Mouse (Mus musculus) embryonic facial prominence, embryonic 13.5 days (tissue): ENCODE data around the gene Il1rl2. TPM values are rescaled to one million over a fixed set of nuclear protein-coding genes. Genes with fewer than 3 reads are reported as not detected.

ENCODE experiments used
- ATAC-seq: fragments of 200-750 bp; cut with Nextera tagmentation; 2 replicates; pipeline ENCODE4 v1.8.0; 2017; ENCODE audit warnings: low read depth; ENCODE audit not compliant: insufficient number of reproducible peaks, insufficient read depth, low FRiP score, low TSS enrichment
- H3K27ac ChIP-seq: fragments of 300-500 bp; sonication (generic); 2 replicates; pipeline ENCODE4 v1.5.1; 2015; ENCODE audit warnings: moderate library complexity, mild to moderate bottlenecking, inconsistent platforms
- H3K27me3 ChIP-seq: fragments of 300-500 bp; sonication (generic); 2 replicates; pipeline ENCODE4 v1.6.1; 2015; ENCODE audit warnings: mild to moderate bottlenecking, inconsistent platforms
- H3K36me3 ChIP-seq: fragments of 300-500 bp; sonication (generic); 2 replicates; pipeline ENCODE4 v1.6.1; 2015; ENCODE audit warnings: mild to moderate bottlenecking, inconsistent platforms
- H3K4me1 ChIP-seq: fragments of 300-500 bp; sonication (generic); 2 replicates; pipeline ENCODE4 v1.6.1; 2015; ENCODE audit warnings: inconsistent platforms
- H3K4me2 ChIP-seq: fragments of 300-500 bp; sonication (generic); 2 replicates; pipeline ENCODE4 v1.6.1; 2015; ENCODE audit warnings: moderate library complexity, mild to moderate bottlenecking, inconsistent platforms
- H3K4me3 ChIP-seq: fragments of 300-500 bp; sonication (generic); 2 replicates; pipeline ENCODE4 v1.5.1; 2015; ENCODE audit warnings: mild to moderate bottlenecking, inconsistent platforms
- H3K9ac ChIP-seq: fragments of 300-500 bp; sonication (generic); 2 replicates; pipeline ENCODE4 v1.6.1; 2015; ENCODE audit warnings: mild to moderate bottlenecking, inconsistent platforms
- H3K9me3 ChIP-seq: fragments of 300-500 bp; sonication (generic); 2 replicates; pipeline ENCODE4 v1.6.1; 2016; ENCODE audit warnings: inconsistent platforms
- WGBS: fragments of 180-500 bp; shearing (Covaris S2); methylation state at CpG from one replicate; pipeline ENCODE4 v1.1.7; 2015; ENCODE audit warnings: mixed read lengths; 5-methylcytosine and 5-hydroxymethylcytosine counted together
- polyA plus RNA-seq: library from polyadenylated mRNA; unstranded; fragments of >200 nt; fragmentation: Nextera tagmentation; extraction: Ambion mirVana; gene quantifications from 2 replicates; pipeline ENCODE4 v1.2.1, GENCODE M21; 2015

Il1rl2 gene
- polyA plus RNA-seq, 1 experiment from 2014 or later: 11.4 TPM

GRCm38 (mm10) chr1:40382841-40383240 is 58.4 kb downstream of the Il1rl2 start:
- Histone ChIP-seq H3K4me3 (no peak overlapping the region), H3K36me3 (no peaks in the 10 kb centered on the region), H3K27me3 (no peaks in the 10 kb centered on the region), H3K4me2 (no peak overlapping the region), H3K4me1 (no peaks in the 10 kb centered on the region), H3K27ac (no peak overlapping the region), H3K9me3 (no peaks in the 10 kb centered on the region), H3K9ac (no peak overlapping the region)
- ATAC-seq: no peak
- WGBS: 81% methylated on average over 5 of the region's 5 CpGs

GRCm38 (mm10) chr1:40384931-40385545 is 60.6 kb downstream of the Il1rl2 start:
- H3K27me3 ChIP-seq: no peaks in the 10 kb centered on the region
- no peak overlapping the region for H3K4me2 ChIP-seq
- no peaks in the 10 kb centered on the region for H3K4me1 ChIP-seq
- no peaks in the 10 kb centered on the region for H3K36me3 ChIP-seq
- no peak overlapping the region for H3K9ac ChIP-seq
- no peaks in the 10 kb centered on the region for H3K9me3 ChIP-seq
- no peak overlapping the region for H3K27ac ChIP-seq
- 90% methylated on average over 8 of the region's 8 CpGs for WGBS
- H3K4me3 ChIP-seq: no peak overlapping the region
- ATAC-seq: no peak

DNA sequence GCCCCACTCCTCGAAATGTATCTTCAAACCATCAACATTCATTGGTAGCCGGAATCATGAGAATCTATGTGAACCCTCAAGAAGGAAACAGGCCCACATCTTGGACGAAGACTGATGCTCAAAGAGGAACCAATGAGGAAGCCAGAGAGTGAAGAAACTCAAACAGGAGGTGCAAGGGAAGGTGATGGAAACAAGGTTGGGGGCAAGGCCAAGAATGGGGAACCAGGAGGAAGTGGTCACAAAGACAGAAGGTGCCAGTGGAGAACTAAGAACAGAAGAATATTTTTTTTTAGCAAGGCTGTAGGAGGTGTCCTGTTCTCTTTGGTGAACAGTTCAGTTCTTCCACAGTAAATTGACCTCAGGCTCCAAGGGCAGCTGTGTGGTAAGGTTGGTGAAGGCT is 67.0 kb downstream of the Il1rl2 start:
- no peak for ATAC-seq
- Histone ChIP-seq H3K27ac (no peak overlapping the region), H3K36me3 (no peaks in the 10 kb centered on the region), H3K4me3 (no peak overlapping the region), H3K27me3 (no peaks in the 10 kb centered on the region), H3K9me3 (no peaks in the 10 kb centered on the region), H3K4me2 (no peak overlapping the region), H3K4me1 (no peaks in the 10 kb centered on the region), H3K9ac (no peak overlapping the region)
- WGBS: 91% methylated on average over 3 of the region's 3 CpGs

GRCm38 (mm10) chr1:40392535-40392934 is 68.1 kb downstream of the Il1rl2 start:
- no peaks in the 10 kb centered on the region for H3K27me3 ChIP-seq
- no peak overlapping the region for H3K4me2 ChIP-seq
- WGBS: 88% methylated on average over 6 of the region's 6 CpGs
- no peak overlapping the region for H3K9ac ChIP-seq
- H3K36me3 ChIP-seq: no peaks in the 10 kb centered on the region
- no peaks in the 10 kb centered on the region for H3K4me1 ChIP-seq
- H3K9me3 ChIP-seq: no peaks in the 10 kb centered on the region
- H3K4me3 ChIP-seq: no peak overlapping the region
- no peak overlapping the region for H3K27ac ChIP-seq
- ATAC-seq: no peak

GRCm38 (mm10) chr1:40393214-40393613 is 68.8 kb downstream of the Il1rl2 start:
- Histone ChIP-seq H3K9me3 (no peaks in the 10 kb centered on the region), H3K27ac (no peak overlapping the region), H3K9ac (no peak overlapping the region), H3K4me3 (no peak overlapping the region), H3K27me3 (no peaks in the 10 kb centered on the region), H3K4me1 (no peaks in the 10 kb centered on the region), H3K4me2 (no peak overlapping the region), H3K36me3 (no peaks in the 10 kb centered on the region)
- 80% methylated on average over 7 of the region's 7 CpGs for WGBS
- ATAC-seq: no peak

DNA sequence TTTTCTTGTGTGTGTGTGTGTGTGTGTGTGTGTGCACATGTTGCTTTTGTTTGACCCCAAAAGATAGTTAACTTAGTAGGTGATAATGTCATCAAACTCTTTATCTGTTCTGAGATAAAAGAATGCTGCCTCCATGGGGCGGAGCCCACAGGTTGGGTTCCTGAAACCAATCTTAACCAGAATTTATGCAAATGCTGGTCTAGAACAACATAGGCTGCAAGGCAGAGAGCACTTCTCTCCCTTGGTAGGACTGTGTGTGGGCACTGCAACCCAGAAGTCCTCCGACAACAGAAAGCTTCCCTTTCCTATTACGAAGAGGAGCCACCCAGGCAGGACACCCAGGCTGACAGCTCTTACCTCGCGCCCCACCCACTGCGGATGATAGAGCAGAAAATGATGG is 75.2 kb downstream of the Il1rl2 start:
- no peak overlapping the region for H3K4me3 ChIP-seq
- H3K9me3 ChIP-seq: no peaks in the 10 kb centered on the region
- no peak overlapping the region for H3K27ac ChIP-seq
- no peak overlapping the region for H3K9ac ChIP-seq
- H3K4me2 ChIP-seq: no peak overlapping the region
- no peaks in the 10 kb centered on the region for H3K36me3 ChIP-seq
- no peaks in the 10 kb centered on the region for H3K27me3 ChIP-seq
- 93% methylated on average over 6 of the region's 6 CpGs for WGBS
- ATAC-seq: no peak
- H3K4me1 ChIP-seq: no peaks in the 10 kb centered on the region

GRCm38 (mm10) chr1:40404682-40405081 is 80.3 kb downstream of the Il1rl2 start:
- Histone ChIP-seq H3K9ac (no peak overlapping the region), H3K4me3 (no peak overlapping the region), H3K9me3 (no peaks in the 10 kb centered on the region; the same call in 1 of the 2 replicates), H3K27me3 (no peaks in the 10 kb centered on the region), H3K36me3 (no peaks in the 10 kb centered on the region), H3K27ac (no peak overlapping the region), H3K4me1 (no peaks in the 10 kb centered on the region), H3K4me2 (no peak overlapping the region)
- no peak for ATAC-seq
- WGBS: 76% methylated on average over 7 of the region's 7 CpGs

DNA sequence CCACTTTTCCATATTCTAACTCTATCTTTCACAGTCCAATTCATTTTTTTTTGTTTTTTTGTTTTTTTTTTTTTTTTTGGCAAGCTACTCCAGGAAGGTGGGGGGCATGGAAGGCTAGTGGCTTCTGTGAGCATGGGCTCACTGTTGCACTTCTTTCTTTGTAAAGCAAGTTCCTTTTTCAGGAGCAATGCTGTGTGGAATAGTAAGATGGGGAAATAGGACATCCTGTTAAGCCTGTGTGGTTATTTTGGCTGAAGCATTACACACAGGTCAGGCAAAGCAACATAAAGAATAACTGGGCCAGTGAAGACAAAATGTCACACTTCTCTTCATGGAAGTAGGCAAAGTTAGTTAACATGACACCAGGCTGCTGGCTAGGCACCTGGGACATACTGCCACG is 85.5 kb downstream of the Il1rl2 start:
- 48% methylated on average over 1 of the region's 1 CpGs for WGBS

GRCm38 (mm10) chr1:40413039-40413438 is 88.6 kb downstream of the Il1rl2 start:
- Histone ChIP-seq H3K27me3 (no peaks in the 10 kb centered on the region), H3K4me1 (no peaks in the 10 kb centered on the region), H3K9me3 (no peaks in the 10 kb centered on the region; the same call in 1 of the 2 replicates), H3K4me2 (no peak overlapping the region), H3K4me3 (no peak overlapping the region), H3K27ac (no peak overlapping the region), H3K36me3 (no peaks in the 10 kb centered on the region), H3K9ac (no peak overlapping the region)
- no peak for ATAC-seq
- WGBS: 93% methylated on average over 1 of the region's 1 CpGs

More for the DNA sequence above, 85.5 kb downstream of the Il1rl2 start:
- no peak overlapping the region for H3K9ac ChIP-seq
- H3K9me3 ChIP-seq: no peaks in the 10 kb centered on the region; the same call in 1 of the 2 replicates
- no peak overlapping the region for H3K4me2 ChIP-seq
- no peak overlapping the region for H3K4me3 ChIP-seq
- ATAC-seq: no peak
- no peaks in the 10 kb centered on the region for H3K4me1 ChIP-seq
- H3K27me3 ChIP-seq: no peaks in the 10 kb centered on the region
- no peak overlapping the region for H3K27ac ChIP-seq
- H3K36me3 ChIP-seq: no peaks in the 10 kb centered on the region

GRCm38 (mm10) chr1:40414276-40414675 is 89.9 kb downstream of the Il1rl2 start:
- Histone ChIP-seq H3K9ac (no peak overlapping the region), H3K27me3 (no peaks in the 10 kb centered on the region), H3K36me3 (no peaks in the 10 kb centered on the region), H3K27ac (no peak overlapping the region), H3K9me3 (no peaks in the 10 kb centered on the region; the same call in 1 of the 2 replicates), H3K4me2 (no peak overlapping the region), H3K4me1 (no peaks in the 10 kb centered on the region), H3K4me3 (no peak overlapping the region)
- no peak for ATAC-seq
- WGBS: 86% methylated on average over 7 of the region's 7 CpGs

DNA sequence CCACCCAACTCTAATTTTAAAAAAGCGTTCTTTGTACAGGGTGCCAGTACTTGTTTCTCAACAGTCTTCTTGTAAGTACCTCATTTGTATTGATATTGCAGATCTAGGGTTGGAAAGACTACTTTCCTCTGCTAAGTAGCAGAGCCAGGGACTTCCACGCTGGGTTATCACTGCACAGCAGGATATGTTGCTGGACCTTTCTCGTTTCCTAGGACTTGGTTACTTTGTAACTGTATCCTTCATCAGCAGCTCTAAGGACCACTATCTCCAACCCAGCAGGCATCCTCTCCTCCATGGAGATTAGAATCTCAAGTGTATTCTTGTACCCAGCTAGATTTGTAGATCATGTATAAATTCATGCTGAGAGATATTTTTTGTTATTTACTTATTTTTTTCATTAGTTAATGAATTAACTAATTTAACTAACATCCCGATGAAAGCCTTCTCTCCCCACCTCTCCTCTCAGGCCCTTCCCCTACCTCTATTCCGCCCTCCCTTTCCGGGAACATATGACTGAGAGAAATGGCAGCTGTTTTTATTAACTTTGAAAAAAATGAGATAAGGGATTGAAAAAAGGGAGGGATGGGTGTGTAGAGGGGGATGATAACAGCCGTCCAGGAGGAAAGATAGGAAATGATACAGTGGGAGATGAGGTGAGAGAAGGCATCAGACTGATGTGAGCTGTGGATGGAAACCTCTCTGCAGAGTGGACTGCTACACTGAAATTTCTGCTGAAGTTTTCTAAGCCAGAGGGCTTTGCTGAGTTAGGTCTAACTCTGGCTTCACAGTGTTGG is 90.7 kb downstream of the Il1rl2 start:
- no peak overlapping the region for H3K27ac ChIP-seq
- no peaks in the 10 kb centered on the region for H3K27me3 ChIP-seq
- H3K4me3 ChIP-seq: no peak overlapping the region
- H3K9ac ChIP-seq: no peak overlapping the region
- ATAC-seq: no peak
- H3K9me3 ChIP-seq: no peaks in the 10 kb centered on the region
- H3K36me3 ChIP-seq: no peaks in the 10 kb centered on the region
- H3K4me1 ChIP-seq: no peaks in the 10 kb centered on the region
- H3K4me2 ChIP-seq: no peak overlapping the region
- WGBS: 62% methylated on average over 7 of the region's 7 CpGs

DNA sequence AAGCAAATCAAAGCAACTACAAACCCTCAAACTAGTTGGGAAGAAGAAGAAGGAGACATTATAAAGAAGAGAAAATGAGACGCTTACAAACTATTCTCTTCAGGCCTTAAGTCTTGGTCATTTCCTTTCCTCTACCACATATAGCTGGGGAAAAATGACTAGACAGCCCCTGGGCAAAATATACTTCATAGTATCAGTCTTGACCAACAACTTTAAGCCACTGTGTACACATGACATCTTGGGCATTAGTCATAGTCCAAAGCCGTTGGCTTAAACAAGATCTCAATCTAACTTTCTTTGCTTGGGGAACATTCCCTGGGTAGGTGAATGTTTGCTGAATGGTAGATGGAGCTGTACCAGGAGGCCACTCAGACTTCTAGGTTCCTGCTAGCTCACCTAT is 92.6 kb downstream of the Il1rl2 start:
- Histone ChIP-seq H3K27ac (no peak overlapping the region), H3K9me3 (no peaks in the 10 kb centered on the region), H3K4me2 (no peak overlapping the region), H3K36me3 (no peaks in the 10 kb centered on the region), H3K9ac (no peak overlapping the region), H3K27me3 (no peaks in the 10 kb centered on the region), H3K4me3 (no peak overlapping the region), H3K4me1 (no peaks in the 10 kb centered on the region)
- ATAC-seq: no peak
- WGBS: 83% methylated on average over 2 of the region's 2 CpGs
